Mouse (Mus musculus) intestine, embryonic 16.5 days (tissue): ENCODE measurements around the gene Sec14l3. TPM values are rescaled to one million over a fixed set of nuclear protein-coding genes. Genes with fewer than 3 reads are reported as not detected.
A peak's percentile ranks its signal among the peaks of the same experiment; 100 is the strongest.

Experiments
- ATAC-seq: fragments of 200-750 bp; cut with Nextera tagmentation; 2 replicates; pipeline ENCODE4 v1.8.0; 2017; ENCODE audit warnings: moderate TSS enrichment, moderate library complexity
- H3K27ac ChIP-seq: fragments of 300-500 bp; sonication (generic); 2 replicates; pipeline ENCODE4 v1.5.1; 2014; ENCODE audit warnings: mild to moderate bottlenecking, low read length
- H3K27me3 ChIP-seq: fragments of 300-500 bp; sonication (generic); replicated peaks from 2 replicates; pipeline ENCODE4 v1.6.1; 2014; ENCODE audit warnings: low read length, control low read depth, mixed read lengths; ENCODE audit not compliant: control insufficient read depth, insufficient read depth
- H3K36me3 ChIP-seq: fragments of 300-500 bp; sonication (generic); 2 replicates; pipeline ENCODE4 v1.6.1; 2014; ENCODE audit warnings: low read length, control low read depth; ENCODE audit not compliant: control insufficient read depth, insufficient read depth
- H3K4me1 ChIP-seq: fragments of 300-500 bp; sonication (generic); 2 replicates; pipeline ENCODE4 v1.6.1; 2014; ENCODE audit warnings: low read length, control low read depth, mixed read lengths; ENCODE audit not compliant: control insufficient read depth, insufficient read depth
- H3K4me2 ChIP-seq: fragments of 300-500 bp; sonication (generic); 2 replicates; pipeline ENCODE4 v1.6.1; 2014; ENCODE audit warnings: low read depth, low read length, control low read depth
- H3K4me3 ChIP-seq: fragments of 300-500 bp; sonication (generic); 2 replicates; pipeline ENCODE4 v1.5.1; 2014; ENCODE audit warnings: mild to moderate bottlenecking, low read length
- H3K9ac ChIP-seq: fragments of 300-500 bp; sonication (generic); 2 replicates; pipeline ENCODE4 v1.6.1; 2014; ENCODE audit warnings: low read depth, low read length
- H3K9me3 ChIP-seq: fragments of 300-500 bp; sonication (generic); 2 replicates; pipeline ENCODE4 v1.6.1; 2016; ENCODE audit warnings: low read length, control low read depth; ENCODE audit not compliant: control insufficient read depth
- WGBS: fragments of 180-500 bp; shearing (Covaris S2); extraction: QIAGEN DNeasy Blood & Tissue Kit; methylation state at CpG from one replicate; pipeline ENCODE4 v1.1.7; 2014; 5-methylcytosine and 5-hydroxymethylcytosine counted together
- polyA plus RNA-seq: library from polyadenylated mRNA; unstranded; fragments of >200 nt; fragmentation: Nextera tagmentation; extraction: Ambion mirVana; gene quantifications from 2 replicates; pipeline ENCODE4 v1.2.1, GENCODE M21; 2015

Sec14l3 gene
- polyA plus RNA-seq, 1 experiment from 2014 or later, result not detected

DNA sequence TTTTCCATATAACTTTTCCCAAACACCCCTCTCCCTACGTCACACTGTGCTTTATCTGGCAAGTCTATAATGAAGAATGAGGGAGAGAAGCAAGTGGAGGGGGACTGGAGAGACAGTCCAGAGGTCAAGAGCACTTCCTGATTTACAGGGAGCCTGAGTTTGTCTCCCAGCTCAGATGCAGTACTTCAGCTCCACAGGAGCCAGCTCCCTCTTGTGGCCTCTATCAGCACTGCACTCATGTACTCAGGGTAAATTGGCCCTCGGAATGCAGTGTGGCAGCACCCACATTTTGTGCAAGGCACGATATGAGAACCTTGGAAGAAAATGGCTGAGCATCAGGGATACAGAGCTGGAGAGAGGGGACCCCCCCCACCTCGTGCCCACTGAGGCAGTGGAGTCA is 15.6 kb downstream of the Sec14l3 start:
- no peak overlapping the region for H3K4me3 ChIP-seq
- 15% methylated on average over 4 of the region's 4 CpGs for WGBS
- no peaks in the 10 kb centered on the region for H3K36me3 ChIP-seq
- H3K4me1 ChIP-seq, result no peaks in the 10 kb centered on the region
- H3K27ac ChIP-seq, result no peak overlapping the region
- H3K9ac ChIP-seq, result no peak overlapping the region
- H3K27me3 ChIP-seq, result no peaks in the 10 kb centered on the region
- H3K9me3 ChIP-seq, result no peaks in the 10 kb centered on the region
- peak; percentile 46; the same call in 1 of the 2 replicates for ATAC-seq
- no peak overlapping the region for H3K4me2 ChIP-seq

DNA sequence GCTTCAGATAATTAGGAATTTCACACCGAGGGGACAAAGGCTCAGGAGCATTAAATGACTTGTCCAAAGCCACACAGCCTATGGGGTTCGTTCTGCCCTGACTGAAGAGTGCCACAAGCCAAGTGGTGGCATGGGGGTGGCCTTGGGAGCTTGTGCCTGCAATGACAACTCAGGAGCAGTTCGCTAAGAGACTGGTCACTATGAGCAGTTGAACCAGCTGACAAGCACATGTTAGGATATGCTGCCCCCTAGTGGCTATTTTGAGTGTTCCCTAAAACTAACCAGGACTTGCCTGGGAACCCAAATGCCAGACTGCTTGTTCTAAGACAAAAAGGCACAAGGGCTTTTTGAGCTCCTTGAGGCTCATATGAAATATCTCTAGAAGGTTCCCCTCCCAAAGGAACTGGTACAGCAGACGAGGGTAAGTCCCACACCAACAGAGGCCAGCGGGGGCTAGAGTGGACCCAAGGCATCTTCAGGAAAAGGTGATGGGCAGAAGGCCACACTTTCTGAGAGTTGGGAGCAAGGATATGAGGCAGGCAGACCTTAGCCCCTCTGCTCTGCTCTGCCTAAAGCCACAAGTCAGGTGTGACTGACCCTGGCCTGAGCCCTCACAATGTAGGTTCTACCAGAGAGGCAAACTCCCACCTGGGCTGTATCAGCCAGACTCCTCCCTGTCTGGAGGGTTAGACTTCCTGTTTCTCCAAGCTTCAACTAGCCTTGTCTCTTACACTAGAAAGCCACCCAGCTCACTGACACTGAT is 18.9 kb downstream of the Sec14l3 start:
- WGBS, result 29% methylated on average over 5 of the region's 5 CpGs
- Histone ChIP-seq H3K4me3 (no peak overlapping the region), H3K27ac (no peak overlapping the region), H3K4me2 (no peak overlapping the region), H3K36me3 (no peaks in the 10 kb centered on the region), H3K4me1 (no peaks in the 10 kb centered on the region), H3K27me3 (no peaks in the 10 kb centered on the region), H3K9me3 (no peaks in the 10 kb centered on the region), H3K9ac (no peak overlapping the region)
- no peak for ATAC-seq

DNA sequence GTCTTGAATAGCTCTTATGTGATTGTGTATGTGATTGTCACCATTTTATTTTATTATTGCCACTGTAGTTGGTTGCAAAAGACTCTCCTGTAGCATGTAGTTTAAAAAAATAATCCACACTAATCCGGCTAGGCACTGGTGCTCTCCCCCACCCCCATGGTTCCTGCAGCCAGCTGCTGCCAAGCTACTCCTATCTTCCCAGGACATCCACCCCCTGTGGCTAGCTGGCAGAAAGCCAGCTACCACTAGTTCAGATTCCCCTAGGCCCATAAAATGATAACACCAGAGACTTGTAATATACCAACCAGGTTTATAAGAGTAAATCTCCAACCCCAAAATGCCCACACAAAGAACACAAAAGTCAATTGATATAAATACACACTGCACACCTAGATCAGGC is 21.6 kb downstream of the Sec14l3 start:
- H3K4me1 ChIP-seq, result no peaks in the 10 kb centered on the region
- no peaks in the 10 kb centered on the region for H3K27me3 ChIP-seq
- H3K9me3 ChIP-seq, result peaks cover 6% of the 10 kb centered on the region; the same call in 1 of the 2 replicates
- WGBS, result 50% methylated on average over 1 of the region's 1 CpGs
- H3K9ac ChIP-seq, result no peak overlapping the region
- H3K4me2 ChIP-seq, result no peak overlapping the region
- no peak for ATAC-seq
- H3K4me3 ChIP-seq, result no peak overlapping the region
- peaks cover 7% of the 10 kb centered on the region for H3K36me3 ChIP-seq
- no peak overlapping the region for H3K27ac ChIP-seq

DNA sequence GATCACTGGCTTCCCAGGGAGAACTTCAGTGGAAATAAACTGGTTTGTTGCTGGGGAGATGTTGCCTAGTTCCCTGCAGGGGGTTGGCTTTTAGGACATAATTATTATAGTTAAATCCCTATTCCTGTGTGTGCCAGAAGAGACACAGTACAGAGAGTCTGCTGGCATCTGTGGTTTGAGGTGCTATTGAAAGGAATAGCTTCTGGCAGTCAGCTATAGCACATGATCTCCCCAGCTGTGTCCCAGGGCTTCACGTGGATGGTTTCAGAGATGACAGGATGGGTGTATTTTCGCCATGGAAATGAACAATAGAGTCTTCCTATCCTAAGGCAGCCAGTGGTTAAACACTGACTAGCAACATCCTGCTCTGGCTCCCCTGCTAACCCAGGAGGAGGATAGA is 22.6 kb downstream of the Sec14l3 start:
- H3K9ac ChIP-seq, result no peak overlapping the region
- H3K4me1 ChIP-seq, result no peaks in the 10 kb centered on the region
- H3K9me3 ChIP-seq, result peaks cover 10% of the 10 kb centered on the region; the same call in 1 of the 2 replicates
- H3K4me3 ChIP-seq, result no peak overlapping the region
- ATAC-seq, result no peak
- H3K4me2 ChIP-seq, result no peak overlapping the region
- 51% methylated on average over 2 of the region's 2 CpGs for WGBS
- peaks cover 16% of the 10 kb centered on the region for H3K36me3 ChIP-seq
- H3K27me3 ChIP-seq, result no peaks in the 10 kb centered on the region
- no peak overlapping the region for H3K27ac ChIP-seq

DNA sequence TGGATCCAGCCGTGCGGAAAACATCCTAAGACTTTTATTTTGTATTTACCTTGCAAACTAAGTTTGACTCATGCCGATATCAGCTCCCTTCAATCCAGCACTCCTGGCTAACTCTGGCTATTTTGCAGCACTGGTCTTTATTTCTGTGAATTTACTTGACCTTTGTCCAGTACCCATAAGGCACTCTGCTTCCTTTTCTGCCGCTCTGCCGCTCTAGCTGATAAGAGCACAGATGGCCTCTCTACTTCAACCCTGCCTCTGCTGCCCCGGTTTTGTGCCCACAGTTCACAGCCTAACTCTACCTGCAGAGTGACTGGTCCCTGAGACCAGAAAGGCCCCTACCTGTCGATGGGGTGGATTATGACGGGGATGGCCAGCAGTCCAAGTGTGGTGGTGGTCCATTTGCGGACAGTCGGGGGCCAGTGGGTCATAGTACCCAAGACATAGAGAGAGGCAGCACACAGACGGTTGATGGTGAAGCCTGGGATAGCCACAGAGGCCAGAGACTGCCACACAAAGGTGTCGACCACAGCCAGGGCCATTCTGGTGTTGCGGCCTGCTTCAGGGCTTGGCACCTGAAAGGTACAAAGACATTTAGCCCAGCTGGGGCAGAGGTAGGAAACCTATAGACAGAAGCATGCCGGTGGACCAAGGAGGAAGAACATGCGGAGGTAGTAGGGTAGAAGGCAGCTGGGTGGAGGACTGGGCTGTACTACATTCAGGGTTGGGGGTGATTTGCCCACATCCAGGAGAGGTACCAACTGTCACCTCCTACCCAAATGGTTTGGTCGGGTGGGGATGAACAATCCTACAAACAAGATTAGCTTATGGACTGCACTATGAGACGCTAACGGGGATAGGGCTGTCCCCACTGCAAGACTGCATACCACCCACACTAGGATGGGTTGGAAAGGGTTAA is 29.1 kb downstream of the Sec14l3 start:
- peaks cover 19% of the 10 kb centered on the region for H3K36me3 ChIP-seq
- peak overlapping the region; percentile 41; the same call in 1 of the 2 replicates for H3K9ac ChIP-seq
- no peaks in the 10 kb centered on the region for H3K27me3 ChIP-seq
- peak overlapping the region; percentile 86 for H3K27ac ChIP-seq
- 73% methylated on average over 18 of the region's 18 CpGs for WGBS
- peaks cover 16% of the 10 kb centered on the region for H3K4me1 ChIP-seq
- H3K9me3 ChIP-seq, result peaks cover 10% of the 10 kb centered on the region; the same call in 1 of the 2 replicates
- peak overlapping the region; percentile 64 for H3K4me3 ChIP-seq
- ATAC-seq, result peak; percentile 3; the same call in 1 of the 2 replicates
- peak overlapping the region; percentile 65 for H3K4me2 ChIP-seq

DNA sequence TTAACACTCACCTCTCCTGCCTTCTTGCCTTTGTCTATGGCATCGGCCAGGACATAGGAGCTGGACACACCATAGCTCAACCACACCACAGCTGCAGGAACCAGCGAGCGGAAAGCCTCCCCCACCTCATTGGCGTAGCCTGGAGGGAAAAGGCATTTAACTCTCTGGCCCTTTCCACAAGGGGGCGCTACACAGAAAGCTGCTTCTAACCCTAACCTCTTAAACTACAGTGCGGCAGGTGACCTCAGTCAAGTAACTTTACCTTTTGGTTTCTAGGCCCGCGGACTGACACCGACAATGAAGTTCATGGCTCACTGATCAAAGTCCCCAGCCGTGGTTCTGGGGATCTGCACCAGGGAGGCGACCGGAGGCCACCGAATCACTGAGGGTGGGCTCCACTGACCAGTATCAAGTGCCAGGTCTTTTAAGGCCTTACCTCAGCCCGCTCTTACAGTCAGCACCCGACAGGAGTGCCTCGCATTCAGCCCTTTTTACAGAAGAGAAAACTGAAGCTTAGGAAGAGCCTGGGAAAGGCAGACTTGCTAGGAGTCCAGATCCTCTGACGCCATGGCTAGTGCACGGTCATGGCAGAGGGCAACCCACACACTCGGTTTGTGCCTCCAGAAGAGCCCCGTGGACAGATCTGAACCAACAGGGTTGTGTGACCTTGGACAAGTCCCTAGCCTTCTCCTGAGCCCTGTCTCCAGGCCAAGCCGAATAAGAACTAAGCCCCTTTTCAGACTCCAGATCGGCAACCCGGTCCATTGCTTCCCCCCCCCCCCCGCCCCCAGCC is 29.9 kb downstream of the Sec14l3 start:
- peak; percentile 14 for ATAC-seq
- Histone ChIP-seq H3K4me2 (peak overlapping the region; percentile 65), H3K27me3 (no peaks in the 10 kb centered on the region), H3K36me3 (peaks cover 19% of the 10 kb centered on the region), H3K4me1 (peaks cover 16% of the 10 kb centered on the region), H3K27ac (peak overlapping the region; percentile 86), H3K4me3 (peak overlapping the region; percentile 64), H3K9ac (peak overlapping the region; percentile 74), H3K9me3 (peaks cover 10% of the 10 kb centered on the region; the same call in 1 of the 2 replicates)
- WGBS, result 7% methylated on average over 23 of the region's 24 CpGs

DNA sequence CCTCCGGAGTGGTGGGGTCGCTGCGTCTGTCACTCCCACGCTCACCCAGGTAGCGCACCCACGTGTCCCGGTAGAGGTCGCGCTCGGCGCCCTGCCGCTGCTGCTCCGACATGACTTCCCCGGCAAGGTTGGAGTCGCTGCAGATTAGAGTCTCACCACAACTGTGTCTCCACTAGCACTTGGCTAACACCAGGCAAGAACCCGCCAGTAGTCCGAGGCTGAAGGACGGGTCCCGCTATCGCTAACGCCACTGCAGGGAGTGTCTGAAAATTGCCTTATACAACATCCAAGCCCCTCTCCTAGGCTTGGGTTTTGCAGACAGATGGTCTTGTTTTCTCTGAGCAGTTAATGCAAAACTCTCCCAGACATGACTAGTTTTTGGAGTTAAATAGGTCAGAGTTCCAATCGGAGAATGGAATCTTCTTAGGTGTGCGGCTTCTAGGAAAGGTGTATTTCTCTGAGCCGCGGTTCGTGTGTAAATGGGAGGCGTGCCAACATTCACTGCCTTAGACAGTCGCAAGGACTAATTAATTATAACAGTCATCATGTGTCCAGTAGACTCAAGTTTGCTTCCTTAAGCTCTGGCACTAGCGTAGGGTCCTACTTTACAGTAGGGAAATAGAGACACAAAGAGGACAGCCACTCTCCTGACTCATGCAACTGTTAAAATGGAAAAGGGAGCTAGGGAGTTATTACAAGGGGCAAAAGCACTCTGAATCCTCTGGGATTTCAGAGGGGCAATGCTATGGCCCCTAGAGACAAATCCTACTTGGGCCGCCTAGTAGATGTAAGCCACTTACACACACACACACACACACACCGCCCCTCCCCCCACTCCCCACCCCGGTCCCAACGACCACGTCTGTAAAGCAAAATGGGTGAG is 30.8 kb downstream of the Sec14l3 start, which contains the start of gene Mtfp1:
TSS of gene Mtfp1 (minus strand) at position 275 of the 883 bp plus-strand sequence.
- H3K4me1 ChIP-seq, result peaks cover 16% of the 10 kb centered on the region
- peak within 1 kb of the TSS; percentile 64 for H3K4me3 ChIP-seq
- peak within 1 kb of the TSS; percentile 74 for H3K9ac ChIP-seq
- ATAC-seq, result peak; percentile 11
- H3K9me3 ChIP-seq, result peaks cover 10% of the 10 kb centered on the region; the same call in 1 of the 2 replicates
- H3K27me3 ChIP-seq, result no peaks in the 10 kb centered on the region
- H3K4me2 ChIP-seq, result peak within 1 kb of the TSS; percentile 65
- peak within 1 kb of the TSS; percentile 86 for H3K27ac ChIP-seq
- WGBS, result 7% methylated on average over 32 of the region's 34 CpGs
- peaks cover 19% of the 10 kb centered on the region for H3K36me3 ChIP-seq
